Mouse (Mus musculus) mature B cell (primary cell): Measurements from ENCODE around the gene Myh10.

Experiments
- in situ Hi-C: fragments of 300-500 bp; cut with MboI; formaldehyde crosslinking; loops from 2 replicates; pipeline ENCODE4 v1.14.3; 2019

The Myh10 gene

DNA sequence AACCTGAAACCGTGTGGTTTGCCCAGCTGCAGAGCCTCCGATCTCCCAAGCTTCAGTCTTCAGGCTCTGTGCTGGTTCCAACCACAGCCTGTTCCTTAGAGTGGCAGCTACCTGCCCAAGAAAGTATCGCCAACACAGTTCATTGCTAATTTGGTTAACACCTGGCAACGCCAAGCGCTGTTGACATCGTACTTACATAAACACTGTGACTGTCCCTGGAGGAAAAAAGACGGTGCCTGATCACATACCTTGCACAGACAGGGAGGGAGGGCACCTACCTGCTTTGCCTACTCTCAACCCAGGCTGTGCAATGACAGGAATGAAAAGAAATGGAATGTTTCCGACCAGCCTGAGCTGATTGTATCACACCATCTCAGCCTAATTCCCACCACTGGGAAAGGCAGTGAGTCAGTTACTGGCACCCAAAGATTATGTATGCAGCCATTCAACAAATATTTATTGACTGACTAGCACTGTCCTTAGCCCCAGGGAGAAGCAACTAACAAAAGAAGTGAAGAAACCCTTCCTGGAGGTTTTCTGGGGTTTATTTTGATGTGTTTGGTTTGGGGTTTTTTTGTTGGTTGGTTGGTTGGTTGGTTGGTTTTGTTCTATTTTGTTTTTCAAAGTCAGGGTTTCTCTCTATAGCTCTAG is 168.7 kb downstream of the Myh10 start:
- in situ Hi-C loops = no loop called here

DNA sequence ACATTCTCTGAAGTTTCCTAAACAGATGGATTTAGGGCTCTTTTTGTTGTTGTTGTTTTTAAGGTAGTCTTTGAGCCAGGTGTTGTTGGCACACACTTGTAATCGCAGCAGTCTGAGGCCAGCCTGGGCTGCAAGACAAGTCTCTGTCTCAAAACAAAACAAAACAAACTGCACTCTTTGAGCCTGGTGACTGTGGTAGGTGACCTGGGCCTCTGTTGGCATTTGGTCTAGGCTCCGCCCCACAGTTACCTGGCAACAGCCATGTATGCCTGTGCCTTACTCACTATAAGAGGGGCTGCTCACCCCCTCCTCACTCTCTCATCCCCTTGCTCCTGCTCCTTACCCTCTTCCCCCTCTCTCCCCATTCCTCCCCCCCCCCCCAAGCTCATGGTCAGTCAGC is 170.9 kb downstream of the Myh10 start:
- in situ Hi-C loops = no loop called here

DNA sequence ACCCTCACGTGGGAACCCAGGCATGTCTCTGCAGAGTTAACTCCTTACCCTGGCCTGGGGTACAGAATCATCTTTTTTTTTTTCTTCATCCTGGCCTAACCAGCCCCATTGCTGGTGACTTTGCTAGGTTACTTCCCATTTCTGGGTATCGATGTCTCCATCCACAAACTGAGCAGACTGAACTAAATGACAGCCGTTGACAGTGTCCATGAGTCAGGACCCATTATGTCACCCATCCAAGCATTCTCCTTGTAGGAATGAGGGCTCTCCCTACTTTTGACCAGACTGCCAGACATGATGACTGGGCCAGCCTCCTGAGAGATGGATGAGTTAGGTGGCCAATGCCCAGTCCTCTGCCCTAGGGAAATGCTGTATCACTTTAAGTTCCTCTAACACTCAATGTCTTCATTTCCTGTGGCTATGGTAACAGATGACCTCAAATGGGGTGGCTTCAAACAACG is 172.3 kb downstream of the Myh10 start:
- in situ Hi-C loops = no loop called here

DNA sequence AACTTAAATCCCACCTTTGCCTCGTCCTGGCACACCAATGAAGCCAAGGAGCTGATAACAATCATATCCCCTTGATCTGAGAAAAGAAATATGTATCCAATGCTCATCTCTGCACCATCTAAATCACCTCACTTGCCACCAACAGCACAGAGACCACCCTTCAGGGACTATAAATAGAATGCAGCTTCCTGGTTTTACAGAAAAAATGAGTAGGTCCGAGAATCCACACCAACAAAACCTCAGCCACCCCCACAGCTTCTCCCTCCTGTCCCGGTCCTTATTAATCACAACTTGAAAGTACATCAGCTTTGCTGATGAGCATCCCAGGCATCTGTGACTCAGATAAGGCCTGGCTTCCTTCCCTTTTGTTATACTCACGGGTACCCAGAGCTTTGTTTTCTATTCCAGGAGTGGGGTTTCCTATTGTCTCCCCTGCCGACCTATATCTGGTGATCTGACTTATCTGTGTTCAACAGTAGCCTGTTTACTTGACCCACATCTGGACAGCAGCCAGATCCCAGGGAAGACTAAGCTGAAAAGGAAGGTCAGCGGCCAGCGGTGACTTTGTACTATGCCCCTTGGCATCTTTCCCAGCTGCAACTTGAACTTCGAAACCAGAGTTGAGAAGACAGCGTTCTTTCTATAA is 173.3 kb downstream of the Myh10 start:
- in situ Hi-C loops = no loop called here
